Mouse (Mus musculus) left cerebral cortex, postnatal 10 days (tissue): ENCODE results near the gene Cspg4. TPM values are rescaled to one million over a fixed set of nuclear protein-coding genes. Genes with fewer than 3 reads are reported as not detected.

Source experiments
- DNase-seq, 2 experiments: peaks; one replicate each; pipeline ENCODE4 v3.0.0; 2021 to 2022; ENCODE audit warnings: low spot score in 2 of 2, mixed read lengths in 1 of 2; ENCODE audit errors: extremely low spot score in 1 of 2
- intact Hi-C: fragments of 180-260 bp; cut with DNase I; formaldehyde crosslinking; loops from one replicate; pipeline ENCODE4 v1.15.1; 2025
- total RNA-seq, 2 experiments: library from RNA; stranded (reverse); gene quantifications; 2 replicates each; pipeline ENCODE4 v1.2.3; 2021

Gene Cspg4
- total RNA-seq, 2 experiments from 2014 or later, result 21.2 to 28.0 TPM

- intact Hi-C loops, result no loop called here
- DNase-seq, result peak in 1 of 2 experiments; percentile 23
These were observed 50.3 kb downstream of the Cspg4 start for GRCm38 (mm10) chr9:56915116-56915515.

DNA sequence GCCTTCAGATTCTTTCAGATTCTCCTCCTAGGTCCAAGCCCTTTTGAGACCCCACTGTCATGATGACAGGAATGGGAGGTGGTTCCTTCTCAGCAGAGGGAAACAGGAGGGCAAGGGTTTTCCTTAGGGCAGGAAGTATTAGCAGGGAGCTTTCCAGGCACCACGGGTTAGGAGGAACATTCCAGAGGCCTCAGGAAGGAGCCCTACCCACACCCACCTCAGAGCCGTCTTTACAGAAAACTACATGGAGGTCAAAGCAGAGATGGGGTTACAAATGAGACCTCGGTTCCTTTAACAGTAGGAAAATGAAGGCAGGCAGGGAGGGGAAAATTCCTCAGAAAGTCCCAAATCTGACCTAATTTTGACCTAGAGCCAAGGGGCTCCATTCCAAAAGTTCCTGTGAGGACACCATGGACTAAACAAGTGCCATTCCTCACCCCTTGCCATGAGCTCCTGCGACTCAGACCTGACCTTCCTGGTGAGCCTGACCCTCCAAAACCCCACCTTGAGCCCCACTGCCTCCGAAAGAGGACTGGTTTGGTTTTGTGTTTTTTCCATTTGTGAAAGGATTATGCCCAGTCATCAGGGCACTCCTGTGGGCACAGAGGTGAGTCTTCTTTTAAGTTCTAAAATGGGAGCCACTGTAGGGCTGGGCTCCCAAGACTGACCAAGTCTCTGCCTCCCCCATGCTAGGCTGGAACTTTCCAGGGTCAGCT is 51.0 kb downstream of the Cspg4 start:
- no peak for DNase-seq
- intact Hi-C loops, result no loop called here

DNA sequence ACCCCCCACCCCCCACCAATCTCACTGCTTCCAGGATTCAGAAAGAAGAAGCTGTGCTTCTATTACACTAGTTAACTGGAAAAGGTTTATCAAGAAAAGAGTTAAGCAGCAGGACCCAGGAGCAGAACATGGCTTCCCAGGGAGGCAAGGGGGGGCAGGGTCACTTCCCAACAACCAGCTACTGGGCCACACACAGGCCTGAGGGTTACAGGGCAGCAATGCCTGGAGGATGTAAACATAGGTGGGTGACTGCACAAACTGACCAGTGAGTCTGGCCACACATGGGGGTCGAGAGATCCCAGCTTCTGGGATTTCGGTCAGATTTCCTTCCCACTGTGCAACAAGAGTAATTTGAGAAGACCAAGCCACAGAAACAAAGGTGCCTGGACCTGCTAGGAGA is 52.3 kb downstream of the Cspg4 start:
- no peak for DNase-seq
- intact Hi-C loops, result no loop called here

GRCm38 (mm10) chr9:56918466-56918865 is 53.6 kb downstream of the Cspg4 start:
- no peak for DNase-seq
- intact Hi-C loops, result no loop called here

GRCm38 (mm10) chr9:56922746-56923145 is 57.9 kb downstream of the Cspg4 start:
- no peak for DNase-seq
- intact Hi-C loops, result loop anchor here (10.0 kb wide), 1 partner anchor 302 kb away; no protein-coding TSS in a partner anchor

GRCm38 (mm10) chr9:56923841-56924650 is 59.2 kb downstream of the Cspg4 start:
- intact Hi-C loops, result loop anchor here (10.0 kb wide), 1 partner anchor 301 kb away; no protein-coding TSS in a partner anchor
- no peak for DNase-seq

GRCm38 (mm10) chr9:56924651-56925027 is 59.8 kb downstream of the Cspg4 start:
- intact Hi-C loops, result loop anchor here (5.0 to 10.0 kb wide), 2 partner anchors 32 to 300 kb away; no protein-coding TSS in a partner anchor
- DNase-seq, result peak; percentile 24 to 89

DNA sequence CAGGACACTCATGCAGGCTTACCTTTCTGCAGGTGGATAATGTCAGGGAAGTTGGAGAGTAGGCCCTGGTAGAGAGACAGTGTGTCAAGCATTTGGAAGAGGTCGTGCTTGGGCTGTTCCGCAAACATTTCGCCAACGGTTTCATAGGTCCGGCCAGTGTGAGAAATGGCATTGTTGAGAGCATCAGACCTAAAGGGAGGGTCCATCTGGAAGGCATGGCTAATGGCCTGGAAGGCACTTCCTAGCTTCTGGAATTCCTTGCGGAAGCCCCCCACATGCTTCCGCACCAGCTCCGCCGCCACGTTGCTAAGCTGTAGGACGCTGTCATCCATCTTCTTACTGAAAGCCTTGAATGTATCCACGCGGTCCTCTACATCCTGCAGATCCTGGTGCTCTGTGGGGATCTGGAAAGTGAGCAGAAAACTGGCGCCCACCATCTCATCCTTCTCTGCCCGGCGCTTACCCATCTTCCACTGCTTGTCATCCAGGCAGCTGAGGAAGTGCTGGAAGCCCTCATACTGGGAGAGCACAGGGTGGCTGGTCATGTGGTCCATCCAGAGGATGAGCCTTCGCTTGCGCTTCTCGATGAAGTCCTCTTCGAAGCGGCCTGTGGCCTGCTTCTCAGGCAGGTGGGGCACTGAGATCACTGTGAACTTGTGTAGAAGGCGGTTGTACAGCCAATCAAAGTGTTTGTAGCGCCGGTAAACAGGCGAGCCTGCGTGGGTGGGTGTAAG is 60.6 kb downstream of the Cspg4 start:
- no peak for DNase-seq
- intact Hi-C loops, result loop anchor here (5.0 to 10.0 kb wide), 2 partner anchors 33 to 299 kb away; no protein-coding TSS in a partner anchor

GRCm38 (mm10) chr9:56926025-56926360 is 61.2 kb downstream of the Cspg4 start:
- no peak for DNase-seq
- intact Hi-C loops, result loop anchor here (5.0 to 10.0 kb wide), 2 partner anchors 34 to 299 kb away; no protein-coding TSS in a partner anchor

GRCm38 (mm10) chr9:56926387-56926786 is 61.6 kb downstream of the Cspg4 start:
- intact Hi-C loops, result loop anchor here (5.0 to 10.0 kb wide), 2 partner anchors 34 to 298 kb away; no protein-coding TSS in a partner anchor
- no peak for DNase-seq

DNA sequence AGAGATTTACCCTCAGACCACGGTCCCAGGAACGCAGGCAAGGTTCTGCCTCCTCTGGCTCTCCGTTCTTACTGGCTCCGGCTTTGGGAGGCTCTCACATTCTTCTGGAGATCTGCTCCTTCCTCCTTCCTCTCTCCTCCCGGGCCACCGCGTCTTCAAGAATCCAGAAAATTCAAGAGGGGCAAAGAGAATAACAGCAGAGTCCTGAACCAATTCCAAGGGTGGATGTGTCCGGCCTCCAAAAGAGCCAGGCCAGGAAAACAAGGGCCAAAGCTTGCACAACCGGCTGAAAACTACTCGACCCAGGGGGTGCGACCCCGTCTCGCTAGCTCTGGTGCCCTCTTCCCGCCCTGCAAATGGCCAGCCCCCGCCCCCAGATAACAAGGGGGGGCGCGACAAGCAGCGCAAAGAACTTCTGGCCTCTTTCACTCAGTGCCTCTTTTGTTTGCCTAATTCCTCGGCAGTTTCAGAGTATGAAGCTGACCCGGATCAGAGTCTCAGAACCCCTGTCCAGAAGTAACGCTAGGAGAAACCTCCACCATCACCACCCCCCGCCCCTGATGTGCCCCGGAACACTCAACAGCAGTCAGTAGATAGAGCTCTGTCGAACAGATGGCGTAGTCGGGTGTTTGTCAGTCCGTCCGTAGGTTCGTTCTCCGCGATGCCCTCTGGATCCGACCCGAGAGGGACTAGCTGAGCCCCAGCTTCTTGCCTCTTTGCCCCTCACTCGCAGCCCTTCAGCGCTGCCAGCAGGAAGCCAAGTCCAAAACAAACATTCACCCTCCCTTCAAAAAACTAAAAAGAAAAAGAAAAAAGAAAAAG is 62.6 kb downstream of the Cspg4 start:
- peak in 1 of 2 experiments; percentile 57 for DNase-seq
- intact Hi-C loops, result loop anchor here (5.0 to 10.0 kb wide), 2 partner anchors 35 to 297 kb away; no protein-coding TSS in a partner anchor

DNA sequence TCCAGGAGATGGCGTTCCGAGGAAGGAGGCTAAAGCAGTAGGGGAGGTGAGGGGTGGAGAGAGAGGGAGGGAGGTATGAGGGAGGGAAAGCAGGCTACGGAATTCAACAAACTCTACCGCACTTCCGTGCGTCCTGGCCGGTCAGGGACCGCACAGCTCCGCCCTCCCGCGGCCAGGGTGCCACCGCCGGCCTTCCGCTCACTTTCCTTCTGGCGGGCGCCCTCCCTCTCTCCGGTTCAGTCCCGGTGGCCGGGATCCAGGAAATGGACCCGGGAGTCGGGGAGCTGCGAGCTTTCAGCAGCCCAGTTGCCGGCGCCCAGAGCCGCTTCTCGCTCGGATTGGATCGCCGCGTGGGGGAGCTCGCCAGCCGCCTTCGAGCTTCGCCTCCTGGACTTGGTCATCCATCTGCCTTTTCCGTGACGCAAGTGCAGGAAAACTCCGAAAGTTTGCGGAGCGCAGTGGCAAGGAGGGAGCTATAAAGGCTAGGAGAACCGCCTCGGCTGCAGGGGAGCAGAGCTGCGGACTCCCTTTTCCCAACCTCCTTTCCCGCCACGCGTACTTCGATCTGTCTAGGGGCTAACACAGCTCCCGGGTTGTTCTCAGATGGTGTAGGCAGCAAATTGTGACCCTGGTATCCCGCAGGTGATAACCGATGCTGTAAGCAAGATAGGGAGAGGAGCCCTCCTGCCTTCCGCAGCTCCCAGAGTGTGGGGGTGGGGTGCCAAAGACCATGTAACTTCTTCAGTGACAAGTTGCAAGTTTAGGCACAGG is 63.4 kb downstream of the Cspg4 start, which contains the start of gene Snx33:
Gene Snx33 (minus strand): TSS at position 331 of the 771 bp plus-strand sequence.
- intact Hi-C loops, result loop anchor here (5.0 to 10.0 kb wide), 2 partner anchors 36 to 297 kb away; no protein-coding TSS in a partner anchor
- peak; percentile 79 to 94 for DNase-seq

DNA sequence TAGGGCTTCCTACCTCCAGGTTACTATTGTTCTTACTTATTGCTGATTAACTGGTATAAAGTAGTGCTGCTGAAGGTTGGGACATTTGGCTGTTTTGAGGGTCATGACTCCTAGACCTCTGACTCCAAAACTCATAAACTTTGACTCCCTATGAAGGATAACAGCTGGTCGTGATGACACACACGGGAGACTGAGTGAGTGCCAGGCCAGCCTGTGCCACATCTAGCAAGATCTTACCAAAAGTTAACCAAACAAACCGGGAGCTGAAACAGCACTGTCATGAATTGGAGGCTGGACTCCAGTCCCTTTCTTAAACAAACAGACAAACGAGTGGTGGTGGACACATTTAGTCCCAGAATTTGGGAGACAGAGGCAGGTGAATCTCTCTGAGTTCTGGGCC is 64.7 kb downstream of the Cspg4 start:
- DNase-seq, result no peak
- intact Hi-C loops, result loop anchor here (5.0 to 10.0 kb wide), 2 partner anchors 37 to 295 kb away; no protein-coding TSS in a partner anchor

GRCm38 (mm10) chr9:56930556-56930955 is 65.7 kb downstream of the Cspg4 start:
- DNase-seq, result no peak
- intact Hi-C loops, result no loop called here

DNA sequence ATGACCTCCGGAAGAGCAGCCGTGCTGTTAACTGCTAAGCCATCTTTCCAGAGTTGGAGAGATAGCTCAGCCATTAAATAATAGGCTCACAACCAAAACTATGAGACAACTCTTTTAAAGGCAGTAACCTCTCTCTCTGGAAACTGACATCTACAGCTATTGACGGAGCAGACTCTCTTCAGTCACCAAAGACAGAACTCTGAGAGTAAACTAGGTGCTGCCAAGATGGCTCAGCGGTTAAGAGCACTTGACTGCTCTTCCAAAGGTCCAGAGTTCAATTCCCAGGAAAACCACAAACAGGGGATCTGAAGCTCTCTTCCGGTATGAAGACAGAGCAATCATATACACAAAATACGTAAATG is 72.0 kb downstream of the Cspg4 start:
- DNase-seq, result no peak
- intact Hi-C loops, result no loop called here

DNA sequence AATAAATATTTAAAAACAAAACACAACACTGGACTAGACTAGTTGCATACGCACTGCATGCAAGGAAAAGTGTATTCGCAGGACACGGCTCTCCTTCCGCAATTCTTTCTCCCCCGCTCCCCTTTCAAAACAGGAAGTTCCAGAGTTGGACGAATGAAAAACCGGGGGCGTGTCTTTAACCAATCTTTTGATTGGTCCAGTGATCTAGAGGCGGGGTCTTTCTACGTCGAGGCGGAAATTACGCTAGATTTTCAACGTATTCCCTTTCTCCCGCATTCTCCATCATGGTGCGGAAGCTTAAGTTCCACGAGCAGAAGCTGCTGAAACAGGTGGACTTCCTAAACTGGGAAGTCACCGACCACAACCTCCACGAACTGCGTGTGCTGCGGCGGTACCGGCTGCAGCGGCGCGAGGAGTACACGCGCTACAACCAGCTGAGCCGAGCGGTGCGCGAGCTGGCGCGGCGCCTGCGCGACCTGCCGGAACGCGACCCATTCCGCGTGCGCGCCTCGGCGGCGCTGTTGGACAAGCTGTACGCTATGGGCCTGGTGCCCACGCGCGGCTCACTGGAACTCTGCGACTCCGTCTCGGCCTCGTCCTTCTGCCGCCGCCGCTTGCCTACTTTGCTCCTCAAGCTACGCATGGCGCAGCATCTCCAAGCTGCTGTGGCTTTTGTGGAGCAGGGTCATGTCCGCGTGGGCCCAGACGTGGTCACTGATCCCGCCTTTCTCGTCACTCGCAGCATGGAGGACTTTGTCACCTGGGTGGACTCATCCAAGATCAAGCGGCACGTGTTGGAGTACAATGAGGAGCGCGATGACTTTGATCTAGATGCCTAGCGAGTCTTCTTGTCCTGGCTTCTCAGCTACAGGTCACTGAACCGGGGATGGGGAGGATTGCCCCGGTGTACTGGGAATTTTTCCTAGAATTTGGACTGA is 72.7 kb downstream of the Cspg4 start, which contains the start of gene Imp3:
Gene Imp3 (plus strand): TSS at position 253 of the 938 bp plus-strand sequence.
- DNase-seq, result peak; percentile 91 to 92
- intact Hi-C loops, result no loop called here
